Mouse (Mus musculus): Measurements from ENCODE around the gene Elob.
A peak's percentile ranks its signal among the peaks of the same experiment; 100 is the strongest.

The Elob gene

DNA sequence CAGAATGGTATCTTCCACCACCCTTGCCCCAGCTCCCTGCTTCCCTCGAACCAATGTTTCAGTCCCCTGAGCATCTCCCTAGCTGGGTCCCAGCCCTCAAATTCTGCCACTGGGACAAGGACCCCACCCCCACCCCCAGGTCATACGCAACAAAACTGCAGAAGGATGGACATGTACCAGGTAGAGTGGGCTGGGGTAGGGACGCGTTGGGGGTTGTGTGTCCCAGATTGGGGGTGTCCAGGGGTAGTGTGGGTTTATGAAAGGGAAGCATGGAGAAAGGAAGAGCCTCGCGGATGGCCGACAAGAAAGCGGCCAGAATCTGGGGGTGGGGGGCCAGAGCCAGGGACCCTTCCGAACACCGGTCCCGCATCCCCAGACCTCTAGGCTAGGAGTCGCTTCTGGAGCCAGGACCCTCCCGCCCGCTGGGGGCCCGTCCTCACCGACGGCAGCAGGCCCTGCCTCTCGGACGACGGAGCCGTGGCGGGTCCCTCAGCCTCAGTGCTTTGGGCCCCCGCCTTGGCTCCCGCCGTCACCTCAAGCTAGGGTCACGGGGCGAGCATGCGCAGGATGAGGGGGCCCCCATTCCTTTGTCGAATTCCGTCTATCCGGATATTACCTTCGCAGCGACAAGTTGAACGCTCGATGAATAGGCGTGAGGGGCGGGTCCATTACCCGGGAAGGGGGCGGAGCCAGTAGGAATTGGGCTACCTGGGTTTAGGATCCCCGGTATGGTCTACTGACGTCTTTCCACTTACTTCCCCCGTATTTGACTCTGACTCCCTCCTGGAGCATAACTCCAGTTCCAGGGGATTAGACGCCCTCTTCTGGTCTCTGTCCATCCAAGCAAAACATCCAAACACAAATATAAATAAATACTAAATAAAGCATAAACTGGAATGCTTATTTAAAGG, 43.1 kb downstream of the Elob start, which contains the start of gene Flywch2:
Gene Flywch2 (minus strand): TSS at position 521 of the 911 bp plus-strand sequence.
- peak; percentile 89 to 90 for DNase-seq (ENCODE audit: low spot score in 2 of 2)

DNA sequence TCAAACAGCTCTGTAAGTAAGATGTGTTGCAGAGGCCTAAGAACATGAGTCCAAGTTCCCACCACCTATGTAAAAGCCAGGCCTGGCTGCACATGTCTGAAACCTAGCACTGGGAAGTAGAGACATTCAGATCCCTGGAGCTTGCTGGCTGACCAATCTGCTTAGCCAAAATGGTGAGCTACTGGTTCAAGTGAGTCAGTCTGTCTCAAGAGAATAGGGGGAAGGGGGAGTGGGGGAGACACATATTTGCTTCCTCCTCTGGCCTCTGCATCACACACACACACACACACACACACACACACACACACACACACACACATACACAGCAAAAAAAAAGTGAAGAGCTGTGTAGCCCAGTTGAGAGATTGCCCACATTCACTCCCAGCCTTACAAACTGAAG, 45.6 kb downstream of the Elob start:
- DNase-seq (ENCODE audit: low spot score in 2 of 2) = no peak

DNA sequence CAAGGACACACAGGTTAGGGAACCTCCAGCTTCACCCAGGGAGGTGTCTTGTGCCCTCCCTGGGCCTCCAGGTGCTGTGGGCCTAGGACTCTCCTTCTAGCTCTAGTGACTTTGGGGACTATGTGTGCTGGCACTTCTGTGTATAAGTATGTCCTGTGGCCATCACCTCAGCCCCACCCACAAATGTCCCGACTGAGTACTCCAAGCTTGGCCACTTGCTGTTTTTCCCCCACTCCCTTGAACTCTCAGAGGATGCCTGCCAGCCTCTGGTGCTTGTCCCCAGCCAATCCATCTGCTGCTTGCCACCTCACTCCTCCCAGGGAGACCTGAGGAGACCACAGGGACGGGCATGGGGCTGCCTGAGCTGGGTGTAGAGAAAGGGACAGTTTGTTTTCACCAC, 50.5 kb downstream of the Elob start:
- DNase-seq (ENCODE audit: low spot score in 2 of 2) = no peak

DNA sequence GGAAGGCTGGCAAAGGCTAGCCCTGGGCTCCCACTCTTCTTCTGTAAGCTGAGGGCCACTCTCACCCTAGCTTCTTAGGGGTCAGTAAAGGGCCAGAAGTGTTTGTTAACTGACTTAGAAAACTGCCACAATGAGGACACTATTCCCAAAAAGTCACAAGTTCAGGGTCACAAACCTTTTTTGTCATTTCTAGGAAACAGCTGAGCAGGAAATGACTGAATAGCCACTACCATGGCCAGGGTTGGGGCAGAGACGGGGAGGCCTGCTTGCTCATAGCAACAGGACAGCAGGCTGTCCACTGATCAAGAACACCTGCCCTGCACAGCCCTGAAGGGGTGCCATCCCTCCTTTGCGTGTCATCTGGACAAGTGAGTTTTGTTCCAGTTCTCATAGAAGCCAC, 51.8 kb downstream of the Elob start:
- no peak for DNase-seq (ENCODE audit: low spot score in 2 of 2)

DNA sequence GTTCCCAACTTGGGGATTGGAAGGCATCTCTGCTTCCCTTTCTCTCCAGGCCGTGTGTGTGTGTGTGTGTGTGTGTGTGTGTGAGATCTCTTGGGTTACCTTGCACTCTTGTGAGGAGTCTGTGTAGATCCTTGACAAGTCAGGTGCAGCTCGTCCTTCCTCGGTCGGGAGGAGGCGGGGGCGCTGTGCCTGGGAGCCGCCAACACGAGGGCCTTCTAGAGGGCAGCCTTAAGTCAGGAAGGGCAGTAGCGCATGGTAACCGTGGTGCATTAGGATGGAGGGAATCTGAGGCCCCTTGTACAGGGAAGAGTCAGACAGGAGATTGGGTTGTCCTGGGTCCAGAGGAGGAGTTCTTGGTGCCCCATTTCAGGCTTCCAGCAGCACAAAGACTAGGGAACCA, 52.7 kb downstream of the Elob start:
- DNase-seq (ENCODE audit: low spot score in 2 of 2) = no peak

Measured in frontal cortex, postnatal 10 days (tissue).